Comparison of ENCODE assay signal across 18 mouse cellular contexts in genomic region chr14:30638009-30638408, GRCm38 (mm10). TPM values are rescaled to one million over a fixed set of nuclear protein-coding genes. Genes with fewer than 3 reads are reported as not detected.
DNase-seq lines count a peak whose midpoint lies in the region; ATAC-seq and TF ChIP-seq lines count a peak whose summit lies in the region.
"Had no signal": no experiment of that assay in that cellular context is flagged by ENCODE, and none has a peak within 500 bp of the region (broad histone marks: within the 10 kb centered on the region; RNA-seq: fewer than 3 reads in every experiment).

No protein-coding gene starts in this region.

- H3K4me2 ChIP-seq in heart, embryonic 13.5 days, result no peak overlapping the region
- H3K4me2 ChIP-seq: forebrain, embryonic 12.5 days; midbrain, embryonic 13.5 days had no signal

- H3K27ac ChIP-seq in heart, embryonic 13.5 days (replicated peaks), result peak overlapping the region; percentile 82
- H3K27ac ChIP-seq in heart, embryonic 10.5 days, result no peak overlapping the region
- H3K27ac ChIP-seq: forebrain, embryonic 12.5 days; macrophage; midbrain, embryonic 13.5 days had no signal

- WGBS in heart, embryonic 13.5 days, result 29% methylated on average over 4 of the region's 4 CpGs
- WGBS in heart, embryonic 10.5 days, result 52% methylated on average over 4 of the region's 4 CpGs
- 67% methylated on average over 4 of the region's 4 CpGs for WGBS in lung, adult 2 months

- H3K9ac ChIP-seq in heart, embryonic 13.5 days, result no peak overlapping the region
- H3K9ac ChIP-seq: forebrain, embryonic 12.5 days; midbrain, embryonic 13.5 days had no signal

- no peaks in the 10 kb centered on the region for H3K27me3 ChIP-seq in heart, embryonic 13.5 days (replicated peaks)
- H3K27me3 ChIP-seq in heart, embryonic 10.5 days (ENCODE audit: insufficient read depth, poor library complexity, severe bottlenecking), result no peaks in the 10 kb centered on the region
- H3K27me3 ChIP-seq: CH12.LX; midbrain, embryonic 13.5 days had no signal

- peaks cover 50% of the 10 kb centered on the region for H3K4me1 ChIP-seq in heart, embryonic 13.5 days
- peaks cover 29% of the 10 kb centered on the region for H3K4me1 ChIP-seq in heart, embryonic 10.5 days
- peaks cover 2% of the 10 kb centered on the region; the same call in 1 of the 2 replicates for H3K4me1 ChIP-seq in lung, adult 2 months (ENCODE audit: control insufficient read depth, insufficient read depth, low read length)
- H3K4me1 ChIP-seq: midbrain, embryonic 13.5 days had no signal

- no peak for TF ChIP-seq POLR2A in lung, adult 2 months (IDR thresholded peaks at IDR 0.05; ENCODE audit: borderline replicate concordance, extremely low read depth, low read depth, low read length)

- DNase-seq in adrenal gland, adult (ENCODE audit: inconsistent age in 2 of 2, low spot score in 1 of 2), result peak; percentile 80 to 95
- DNase-seq in adrenal gland, postnatal 4 days (ENCODE audit: low spot score in 2 of 2), result no peak
- DNase-seq in heart, embryonic 10.5 days (ENCODE audit: low spot score), result no peak
- DNase-seq in lung, adult 2 months, result peak; percentile 25
- DNase-seq in lung, postnatal 14 days, result no peak
- peak; percentile 38 to 49 for DNase-seq in kidney, postnatal 25 days
- DNase-seq: layer of hippocampus, postnatal 36 days; right cerebral cortex, adult 18-20 months; spleen, adult 18-20 months; thymus, postnatal 4 days had no signal

- peak; percentile 43; the same call in 1 of the 2 replicates for ATAC-seq in heart, embryonic 13.5 days (ENCODE audit: extremely low read depth, insufficient number of reproducible peaks, low FRiP score, low TSS enrichment)
- ATAC-seq in inflammation-experienced regulatory T-cells, adult 6 months, result no peak
- ATAC-seq: hindbrain, embryonic 16.5 days; midbrain, embryonic 13.5 days had no signal

- no peaks in the 10 kb centered on the region for H3K9me3 ChIP-seq in heart, embryonic 13.5 days
- no peaks in the 10 kb centered on the region for H3K9me3 ChIP-seq in heart, embryonic 10.5 days
- H3K9me3 ChIP-seq: forebrain, embryonic 12.5 days; midbrain, embryonic 13.5 days had no signal

- H3K4me3 ChIP-seq in heart, embryonic 13.5 days, result no peak overlapping the region
- H3K4me3 ChIP-seq in heart, embryonic 10.5 days, result no peak overlapping the region
- H3K4me3 ChIP-seq in lung, adult 2 months (replicated peaks; ENCODE audit: extremely low read depth, low read depth, low read length), result no peak overlapping the region
- H3K4me3 ChIP-seq: forebrain, embryonic 12.5 days; midbrain, embryonic 13.5 days; myocyte had no signal

- no peaks in the 10 kb centered on the region for H3K36me3 ChIP-seq in heart, embryonic 13.5 days
- H3K36me3 ChIP-seq in heart, embryonic 10.5 days, result no peaks in the 10 kb centered on the region
- H3K36me3 ChIP-seq: forebrain, embryonic 12.5 days; midbrain, embryonic 13.5 days had no signal

- no peak for TF ChIP-seq CTCF in lung, adult 2 months (IDR thresholded peaks at IDR 0.05; ENCODE audit: insufficient read depth, low read length)

RNA-seq across cellular contexts. Expression of gene Prkcd, which starts 12.0 kb away (rescaled TPM):
- total RNA-seq in adrenal gland, postnatal 4 days (2021), result 100 to 1,000 TPM; 197 to 224 TPM
- 36.7 and 40.9 TPM in 2 replicates for polyA plus RNA-seq in heart, embryonic 13.5 days (2015; fragmentation: Nextera tagmentation; extraction: Ambion mirVana)
- 32.4 and 37.3 TPM in 2 replicates for polyA plus RNA-seq in heart, embryonic 10.5 days (2016; fragmentation: Nextera tagmentation; extraction: Ambion mirVana)
- 111 and 134 TPM in 2 replicates for polyA plus RNA-seq in lung, adult 2 months (2012; rRNA removed)
- polyA plus RNA-seq in inflammation-experienced regulatory T-cells, adult 6 months (2017; shearing (Covaris generic)), result 10 to 100 TPM; 23.4 to 30.9 (median 28.3) TPM

RNA-seq across cellular contexts. Expression of gene Rft1, which starts 16.2 kb away (rescaled TPM):
- total RNA-seq in adrenal gland, postnatal 4 days (2021), result 10 to 100 TPM; 32.8 to 36.3 TPM
- 9.1 and 10.3 TPM in 2 replicates for polyA plus RNA-seq in heart, embryonic 13.5 days (2015; fragmentation: Nextera tagmentation; extraction: Ambion mirVana)
- 11.6 and 11.8 TPM in 2 replicates for polyA plus RNA-seq in heart, embryonic 10.5 days (2016; fragmentation: Nextera tagmentation; extraction: Ambion mirVana)
- 10.1 and 18.7 TPM in 2 replicates for polyA plus RNA-seq in lung, adult 2 months (2012; rRNA removed)
- 10 to 100 TPM; 10.9 to 17.1 (median 15.5) TPM for polyA plus RNA-seq in inflammation-experienced regulatory T-cells, adult 6 months (2017; shearing (Covaris generic))

Comparison
In these comparisons a context has a peak if more than half of its experiments do, and no peak if none do; other contexts are left out.
1. DNase-seq: peak in adrenal gland, adult (2 of 2), lung, adult 2 months (single experiment) and kidney, postnatal 25 days (2 of 2); none in adrenal gland, postnatal 4 days (0 of 2), heart, embryonic 10.5 days (single experiment) and lung, postnatal 14 days (single experiment).